Comparison of ENCODE assay signal across 22 mouse cellular contexts in genomic region chr8:42156588-42156987, GRCm38 (mm10).
DNase-seq lines count a peak whose midpoint lies in the region; ATAC-seq lines count a peak whose summit lies in the region.
"Had no signal": no experiment of that assay in that cellular context is flagged by ENCODE, and none has a peak within 500 bp of the region (broad histone marks: within the 10 kb centered on the region; RNA-seq: fewer than 3 reads in every experiment).

No protein-coding gene starts in this region.

- WGBS in kidney, embryonic 15.5 days = 11% methylated on average over 1 of the region's 1 CpGs
- WGBS in neural tube, embryonic 15.5 days = 66% methylated on average over 1 of the region's 1 CpGs

- no peak overlapping the region for H3K9ac ChIP-seq in kidney, embryonic 15.5 days
- H3K9ac ChIP-seq in neural tube, embryonic 15.5 days (replicated peaks) = no peak overlapping the region
- H3K9ac ChIP-seq: forebrain, embryonic 13.5 days; hindbrain, embryonic 12.5 days; hindbrain, embryonic 15.5 days had no signal

- no peaks in the 10 kb centered on the region for H3K36me3 ChIP-seq in kidney, embryonic 15.5 days
- H3K36me3 ChIP-seq in neural tube, embryonic 15.5 days = no peaks in the 10 kb centered on the region
- H3K36me3 ChIP-seq: forebrain, embryonic 10.5 days; heart, embryonic 10.5 days; hindbrain, embryonic 12.5 days; hindbrain, embryonic 15.5 days had no signal

- no peak overlapping the region for H3K27ac ChIP-seq in kidney, embryonic 15.5 days
- H3K27ac ChIP-seq in neural tube, embryonic 15.5 days (replicated peaks) = no peak overlapping the region
- H3K27ac ChIP-seq: forebrain, embryonic 10.5 days; forebrain, embryonic 13.5 days; heart, adult 2 months; heart, embryonic 10.5 days; hindbrain, embryonic 12.5 days; hindbrain, embryonic 15.5 days had no signal

- H3K4me1 ChIP-seq in kidney, embryonic 15.5 days = no peaks in the 10 kb centered on the region
- no peaks in the 10 kb centered on the region for H3K4me1 ChIP-seq in neural tube, embryonic 15.5 days
- H3K4me1 ChIP-seq: forebrain, embryonic 10.5 days; forebrain, embryonic 13.5 days; heart, embryonic 10.5 days; hindbrain, embryonic 12.5 days; hindbrain, embryonic 15.5 days had no signal

- no peaks in the 10 kb centered on the region for H3K9me3 ChIP-seq in kidney, embryonic 15.5 days (replicated peaks)
- no peaks in the 10 kb centered on the region for H3K9me3 ChIP-seq in neural tube, embryonic 15.5 days (replicated peaks)
- H3K9me3 ChIP-seq: forebrain, embryonic 10.5 days; forebrain, embryonic 13.5 days; heart, embryonic 10.5 days; hindbrain, embryonic 12.5 days; hindbrain, embryonic 15.5 days had no signal

- peak; percentile 93 for ATAC-seq in kidney, embryonic 15.5 days (replicated peaks; ENCODE audit: low FRiP score)
- ATAC-seq in neural tube, embryonic 15.5 days (ENCODE audit: low FRiP score) = no peak
- ATAC-seq: activated CD4-positive, CD25-positive, alpha-beta regulatory T cell, adult 4 months; forebrain, embryonic 13.5 days; forebrain, embryonic 16.5 days had no signal

- H3K4me2 ChIP-seq in kidney, embryonic 15.5 days = no peak overlapping the region
- no peak overlapping the region for H3K4me2 ChIP-seq in neural tube, embryonic 15.5 days
- H3K4me2 ChIP-seq: forebrain, embryonic 13.5 days; hindbrain, embryonic 12.5 days; hindbrain, embryonic 15.5 days had no signal

- H3K4me3 ChIP-seq in kidney, embryonic 15.5 days (replicated peaks) = no peak overlapping the region
- H3K4me3 ChIP-seq in neural tube, embryonic 15.5 days (replicated peaks) = no peak overlapping the region
- H3K4me3 ChIP-seq: forebrain, embryonic 10.5 days; forebrain, embryonic 13.5 days; heart, adult 2 months; heart, embryonic 10.5 days; hindbrain, embryonic 12.5 days; hindbrain, embryonic 15.5 days had no signal

- peak; percentile 7 for DNase-seq in embryo, embryonic 10 days (ENCODE audit: low spot score)
- no peak for DNase-seq in embryo, embryonic 9.5 days (ENCODE audit: extremely low spot score)
- no peak for DNase-seq in kidney, adult 8-10 months
- DNase-seq in neural tube, embryonic 10.5 days (ENCODE audit: extremely low spot score, low spot score) = peak; percentile 13
- DNase-seq: adrenal gland, adult 8-10 months; adrenal gland, postnatal 25 days; cerebellum, adult 11-12 months; cerebellum, adult 8-10 months; cerebellum, postnatal 10 days; cerebellum, postnatal 36 days; gastrocnemius, postnatal 10 days; gastrocnemius, postnatal 36 days; heart, adult 2 months had no signal

- H3K27me3 ChIP-seq in kidney, embryonic 15.5 days = no peaks in the 10 kb centered on the region
- H3K27me3 ChIP-seq in neural tube, embryonic 15.5 days (replicated peaks) = no peaks in the 10 kb centered on the region
- H3K27me3 ChIP-seq: forebrain, embryonic 13.5 days; hindbrain, embryonic 12.5 days; hindbrain, embryonic 15.5 days had no signal

Comparison
In these comparisons a context has a peak if more than half of its experiments do, and no peak if none do; other contexts are left out.
1. DNase-seq: peak in embryo, embryonic 10 days (single experiment) and neural tube, embryonic 10.5 days (single experiment); none in embryo, embryonic 9.5 days (single experiment) and kidney, adult 8-10 months (0 of 2).